In genomic region chr2:4400771-4401596, GRCm38 (mm10) we compare ENCODE assay signal across 8 mouse cellular contexts.
DNase-seq lines count a peak whose midpoint lies in the region; ATAC-seq and TF ChIP-seq lines count a peak whose summit lies in the region.

No protein-coding gene starts in this region.

- H3K27ac ChIP-seq in cortical plate, adult 2 months (ENCODE audit: insufficient read depth, low read length) = peak overlapping the region; percentile 71
- H3K27ac ChIP-seq in hindbrain, postnatal 0 days = peak overlapping the region; percentile 97

- no peaks in the 10 kb centered on the region; the same call in 1 of the 2 replicates for H3K4me1 ChIP-seq in cortical plate, adult 2 months (ENCODE audit: control insufficient read depth, insufficient read depth, low read length)
- peaks cover 24% of the 10 kb centered on the region for H3K4me1 ChIP-seq in hindbrain, postnatal 0 days (ENCODE audit: insufficient read depth, low read length)

- under 1% methylated on average over 71 of the region's 74 CpGs for WGBS in hindbrain, postnatal 0 days

- peak; percentile 79 for DNase-seq in adrenal gland, postnatal 10 days
- DNase-seq in gastrocnemius, postnatal 14 days = peak; percentile 66
- peak; percentile 77 for DNase-seq in hindbrain, postnatal 0 days (ENCODE audit: low spot score)
- peak; percentile 77 for DNase-seq in left cerebral cortex, postnatal 4 days
- DNase-seq in right cerebral cortex, postnatal 25 days = peak; percentile 64
- no peak for DNase-seq in c-Kit-positive CD71-positive TER-119-positive erythroid progenitor cells, embryonic 14.5 days (ENCODE audit: low spot score)

- no peaks in the 10 kb centered on the region for H3K36me3 ChIP-seq in hindbrain, postnatal 0 days (ENCODE audit: insufficient read depth, low read length)

- TF ChIP-seq POLR2A in cortical plate, adult 2 months (IDR thresholded peaks at IDR 0.05; ENCODE audit: extremely low read depth, insufficient read depth, low read length) = no peak

- intact Hi-C loops in gastrocnemius, postnatal 14 days (cut with DNase I; ENCODE audit: low total_unique reads) = no loop called here
- intact Hi-C loops in left cerebral cortex, postnatal 4 days (cut with DNase I) = no loop called here

- peak overlapping the region; percentile 47 for H3K4me3 ChIP-seq in cortical plate, adult 2 months (ENCODE audit: insufficient read depth, low read length)
- peak overlapping the region; percentile 74 for H3K4me3 ChIP-seq in hindbrain, postnatal 0 days (ENCODE audit: low read length)

- peak overlapping the region; percentile 84 for H3K4me2 ChIP-seq in hindbrain, postnatal 0 days (ENCODE audit: low read depth, low read length)

- H3K9me3 ChIP-seq in hindbrain, postnatal 0 days (ENCODE audit: low read length) = no peaks in the 10 kb centered on the region

- H3K9ac ChIP-seq in hindbrain, postnatal 0 days (replicated peaks; ENCODE audit: low read length) = peak overlapping the region; percentile 88

- no peak for TF ChIP-seq CTCF in cortical plate, adult 2 months (IDR thresholded peaks at IDR 0.05; ENCODE audit: extremely low read depth, insufficient read depth, low read length)
- TF ChIP-seq CTCF in hindbrain, postnatal 0 days (IDR thresholded peaks at IDR 0.05; ENCODE audit: low read depth) = no peak

- peak; percentile 72 for ATAC-seq in hindbrain, postnatal 0 days
- ATAC-seq in megakaryocyte progenitor cell, adult 5-6 weeks (replicated peaks; ENCODE audit: poor library complexity) = peak; percentile 40; the same call in 1 of the 2 replicates

- no peaks in the 10 kb centered on the region for H3K27me3 ChIP-seq in hindbrain, postnatal 0 days (ENCODE audit: insufficient read depth, low read length)
